Mouse (Mus musculus) brain, embryonic 14.5 days (tissue): Measurements from ENCODE around the gene Tnrc6b. TPM values are rescaled to one million over a fixed set of nuclear protein-coding genes. Genes with fewer than 3 reads are reported as not detected.

ENCODE experiments used
- DNase-seq: peaks from one replicate; pipeline ENCODE4 v3.0.0-alpha.2; 2011; ENCODE audit warnings: low read depth
- CTCF ChIP-seq: fragments of 200-500 bp; IDR thresholded peaks from 2 replicates; pipeline ENCODE4 v1.5.1; 2012; ENCODE audit warnings: inconsistent platforms, mild to moderate bottlenecking, moderate library complexity, borderline replicate concordance; ENCODE audit not compliant: insufficient read depth, insufficient read length; ENCODE audit errors: extremely low read depth
- POLR2A ChIP-seq: fragments of 200-500 bp; IDR thresholded peaks from 2 replicates; pipeline ENCODE4 v1.6.1; 2012; ENCODE audit warnings: mild to moderate bottlenecking, inconsistent platforms, borderline replicate concordance; ENCODE audit not compliant: poor library complexity, insufficient read depth, insufficient read length, severe bottlenecking; ENCODE audit errors: extremely low read depth
- polyA plus RNA-seq: library from polyadenylated mRNA; depleted of rRNA; stranded (reverse); fragments of >200 nt; gene quantifications from 2 replicates; pipeline ENCODE4 v1.2.3, GENCODE M21; 2012

Tnrc6b gene
- polyA plus RNA-seq, 1 experiment: 46.2 TPM

- DNase-seq: no peak
- TF ChIP-seq POLR2A (no peak), CTCF (no peak)
Measured at GRCm38 (mm10) chr15:80683151-80683550, 28.0 kb upstream of the Tnrc6b start.

GRCm38 (mm10) chr15:80683990-80684389 lies 27.1 kb upstream of the Tnrc6b start:
- TF ChIP-seq CTCF (no peak), POLR2A (no peak)
- DNase-seq: peak; percentile 59

- no peak for DNase-seq
- TF ChIP-seq CTCF (no peak), POLR2A (no peak)
Measured at GRCm38 (mm10) chr15:80684786-80685602, 26.1 kb upstream of the Tnrc6b start.

- DNase-seq: peak; percentile 79
- TF ChIP-seq CTCF: no peak
- TF ChIP-seq POLR2A: no peak
Measured at GRCm38 (mm10) chr15:80685603-80685895, 25.6 kb upstream of the Tnrc6b start.

- TF ChIP-seq POLR2A (no peak), CTCF (no peak)
- no peak for DNase-seq
Measured at GRCm38 (mm10) chr15:80688536-80688935, 22.6 kb upstream of the Tnrc6b start.

- no peak for TF ChIP-seq CTCF
- TF ChIP-seq POLR2A: no peak
- DNase-seq: peak; percentile 61
Measured at GRCm38 (mm10) chr15:80693492-80693891, 17.6 kb upstream of the Tnrc6b start.

- DNase-seq: peak; percentile 81
- TF ChIP-seq CTCF (peak; percentile 81), POLR2A (no peak)
Measured at GRCm38 (mm10) chr15:80694125-80694910, 16.8 kb upstream of the Tnrc6b start.

GRCm38 (mm10) chr15:80697564-80697963 lies 13.5 kb upstream of the Tnrc6b start:
- DNase-seq: no peak
- no peak for TF ChIP-seq CTCF
- TF ChIP-seq POLR2A: no peak

GRCm38 (mm10) chr15:80701481-80702257 lies 9.4 kb upstream of the Tnrc6b start:
- no peak for DNase-seq
- TF ChIP-seq POLR2A (no peak), CTCF (no peak)

- DNase-seq: no peak
- no peak for TF ChIP-seq CTCF
- no peak for TF ChIP-seq POLR2A
Measured at GRCm38 (mm10) chr15:80702910-80703309, 8.2 kb upstream of the Tnrc6b start.

GRCm38 (mm10) chr15:80703495-80703894 lies 7.6 kb upstream of the Tnrc6b start:
- DNase-seq: no peak
- TF ChIP-seq CTCF (no peak), POLR2A (no peak)
